Mouse (Mus musculus) inflammation-experienced regulatory T-cells, adult 6 months (primary cell): ENCODE measurements around the gene 4932414N04Rik. TPM values are rescaled to one million over a fixed set of nuclear protein-coding genes. Genes with fewer than 3 reads are reported as not detected.

Source experiments
- polyA plus RNA-seq, 3 experiments: library from polyadenylated mRNA; unstranded; fragments of 100-300 nt; shearing (Covaris generic); gene quantifications; one replicate each; pipeline ENCODE4 v1.2.1; 2017

4932414N04Rik gene
- polyA plus RNA-seq, 3 experiments from 2014 or later, result not detected

Other genes with a start within 250 kb of the 4932414N04Rik start
- 10 to 100 TPM; 18.2 to 26.0 (median 18.6) TPM for gene Stk39, start 184.2 kb upstream of the 4932414N04Rik start, polyA plus RNA-seq
- gene 4933409G03Rik, start 74.1 kb upstream of the 4932414N04Rik start, polyA plus RNA-seq, result not detected
- 1 to 10 TPM; 1.8 to 3.8 (median 3.0) TPM for gene Cers6, start 205.0 kb downstream of the 4932414N04Rik start, polyA plus RNA-seq